Mouse (Mus musculus) adrenal gland, postnatal 4 days (tissue): Measurements from ENCODE around the gene Adra1b. TPM values are rescaled to one million over a fixed set of nuclear protein-coding genes. Genes with fewer than 3 reads are reported as not detected.

ENCODE experiments used
- DNase-seq, 2 experiments: peaks; one replicate each; pipeline ENCODE4 v3.0.0; 2021 to 2022; ENCODE audit warnings: low spot score in 2 of 2, mixed read lengths in 2 of 2
- long read RNA-seq, 2 experiments: library from polyadenylated mRNA; stranded (forward); transcript quantifications; one replicate each; pipeline ENCODE4 v2.0.0; 2021
- total RNA-seq, 2 experiments: library from RNA; stranded (reverse); gene quantifications; 2 replicates each; pipeline ENCODE4 v1.2.3; 2021

The Adra1b gene
- 1 to 10 TPM; 1.7 to 5.3 TPM for total RNA-seq
- long read RNA-seq, experiment 1, partial matches to known transcripts, result 0 of 1 reads
- long read RNA-seq, experiment 1, other reads (novel, unspliced or antisense), result 1 of 1 reads
- long read RNA-seq, experiment 2, partial matches to known transcripts, result 0 of 3 reads
- long read RNA-seq, experiment 2, other reads (novel, unspliced or antisense), result 0 of 3 reads

GRCm38 (mm10) chr11:43901051-43901654, at the start of gene Adra1b:
Gene Adra1b, minus strand, starts transcription at chr11:43901210.
- no peak for DNase-seq

- no peak for DNase-seq
Observed at GRCm38 (mm10) chr11:43950274-43950673, 49.3 kb upstream of the Adra1b start.

GRCm38 (mm10) chr11:43943781-43944180, 42.8 kb upstream of the Adra1b start:
- DNase-seq, result no peak

- no peak for DNase-seq
Observed at GRCm38 (mm10) chr11:43943167-43943566, 42.2 kb upstream of the Adra1b start.

GRCm38 (mm10) chr11:43940501-43941202, 39.6 kb upstream of the Adra1b start:
- DNase-seq, result no peak

- DNase-seq, result no peak
Observed at GRCm38 (mm10) chr11:43936023-43936422, 35.0 kb upstream of the Adra1b start.

- DNase-seq, result no peak
Observed at GRCm38 (mm10) chr11:43933480-43933879, 32.5 kb upstream of the Adra1b start.

GRCm38 (mm10) chr11:43933000-43933399, 32.0 kb upstream of the Adra1b start:
- no peak for DNase-seq

- no peak for DNase-seq
Observed at GRCm38 (mm10) chr11:43930191-43930590, 29.2 kb upstream of the Adra1b start.

GRCm38 (mm10) chr11:43929706-43930105, 28.7 kb upstream of the Adra1b start:
- DNase-seq, result no peak

- DNase-seq, result peak in 1 of 2 experiments; percentile 25
Observed at GRCm38 (mm10) chr11:43929178-43929577, 28.2 kb upstream of the Adra1b start.

GRCm38 (mm10) chr11:43927133-43927815, 26.3 kb upstream of the Adra1b start:
- no peak for DNase-seq

- DNase-seq, result no peak
Observed at GRCm38 (mm10) chr11:43926163-43926562, 25.2 kb upstream of the Adra1b start.

GRCm38 (mm10) chr11:43925584-43925983, 24.6 kb upstream of the Adra1b start:
- DNase-seq, result no peak

- no peak for DNase-seq
Observed at GRCm38 (mm10) chr11:43921701-43922100, 20.7 kb upstream of the Adra1b start.

GRCm38 (mm10) chr11:43919492-43920055, 18.6 kb upstream of the Adra1b start:
- no peak for DNase-seq

- no peak for DNase-seq
Observed at GRCm38 (mm10) chr11:43914552-43915447, 13.8 kb upstream of the Adra1b start.

- no peak for DNase-seq
Observed at GRCm38 (mm10) chr11:43912136-43912888, 11.3 kb upstream of the Adra1b start.

GRCm38 (mm10) chr11:43911646-43912045, 10.6 kb upstream of the Adra1b start:
- DNase-seq, result no peak

GRCm38 (mm10) chr11:43903351-43903750, 2.3 kb upstream of the Adra1b start:
- DNase-seq, result no peak
